Mouse (Mus musculus) right cerebral cortex, postnatal 14 days (tissue): ENCODE results near the gene Hopx.

Source experiments
- DNase-seq: peaks from one replicate; pipeline ENCODE4 v3.0.0; 2022

Gene Hopx

DNA sequence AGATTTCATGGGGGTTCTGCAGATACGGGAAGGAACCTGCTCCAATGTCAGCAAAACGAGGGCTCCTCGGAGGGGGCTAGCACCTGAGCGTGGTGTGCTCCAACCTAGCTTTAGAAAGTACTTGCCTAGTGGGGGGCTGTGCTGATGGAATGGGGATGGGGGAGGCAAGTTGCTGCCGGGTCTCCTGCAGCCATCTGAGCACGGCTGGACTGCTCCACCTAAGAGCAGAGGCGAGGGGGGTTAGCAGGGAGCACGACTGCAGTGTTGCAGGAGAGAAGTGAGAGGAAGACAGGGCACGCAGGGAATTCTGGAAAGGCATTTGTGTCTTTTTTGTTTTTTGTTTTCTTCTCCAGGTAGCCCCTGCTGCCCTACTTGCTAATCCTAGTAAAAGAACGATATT, 54.6 kb downstream of the Hopx start:
- no peak for DNase-seq

DNA sequence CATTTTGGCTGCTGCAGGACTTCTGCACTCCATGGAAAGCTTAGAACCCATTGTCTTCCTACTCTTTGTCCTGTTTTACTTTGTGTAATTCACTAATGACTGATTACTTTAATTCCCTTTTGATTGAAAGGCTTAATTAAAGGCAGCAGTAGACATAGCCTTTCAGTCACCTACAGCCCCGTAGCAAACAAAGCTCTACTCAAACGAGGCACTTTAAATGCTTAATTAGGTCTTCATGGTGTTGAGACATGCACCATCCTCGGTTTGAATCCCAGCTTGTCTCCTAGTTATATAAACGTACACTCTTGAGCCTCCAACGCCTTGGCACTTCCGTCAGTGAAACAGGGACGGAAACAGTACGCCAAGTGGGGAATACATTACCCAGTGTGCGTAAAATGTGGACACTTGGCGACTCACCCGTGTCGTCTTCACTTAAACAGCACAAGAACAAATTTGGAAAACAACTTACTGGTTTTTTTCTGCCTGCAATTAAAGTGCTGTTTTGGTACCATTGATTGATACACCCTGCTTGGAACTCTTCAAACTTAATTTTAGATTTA, 58.0 kb downstream of the Hopx start:
- DNase-seq, result no peak

DNA sequence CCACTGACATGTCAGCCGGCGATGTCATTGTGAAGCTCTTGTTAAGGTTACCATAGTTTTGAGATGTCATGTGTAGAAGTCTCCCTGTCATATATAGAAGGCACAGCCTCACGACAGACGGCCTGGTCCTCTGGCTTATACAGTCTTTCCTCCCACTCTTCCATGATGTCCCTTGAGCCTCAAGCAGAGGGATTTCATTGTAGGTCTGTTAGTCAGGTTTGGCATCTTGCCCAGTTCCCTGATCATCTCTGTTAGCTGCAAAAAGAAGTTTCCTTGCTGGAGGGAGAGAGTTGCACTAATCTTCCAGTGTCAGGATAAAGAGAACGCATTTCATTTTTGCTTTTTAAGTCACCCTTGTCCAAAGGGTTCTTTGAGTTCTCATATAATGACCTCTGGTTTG, 62.3 kb downstream of the Hopx start:
- no peak for DNase-seq

DNA sequence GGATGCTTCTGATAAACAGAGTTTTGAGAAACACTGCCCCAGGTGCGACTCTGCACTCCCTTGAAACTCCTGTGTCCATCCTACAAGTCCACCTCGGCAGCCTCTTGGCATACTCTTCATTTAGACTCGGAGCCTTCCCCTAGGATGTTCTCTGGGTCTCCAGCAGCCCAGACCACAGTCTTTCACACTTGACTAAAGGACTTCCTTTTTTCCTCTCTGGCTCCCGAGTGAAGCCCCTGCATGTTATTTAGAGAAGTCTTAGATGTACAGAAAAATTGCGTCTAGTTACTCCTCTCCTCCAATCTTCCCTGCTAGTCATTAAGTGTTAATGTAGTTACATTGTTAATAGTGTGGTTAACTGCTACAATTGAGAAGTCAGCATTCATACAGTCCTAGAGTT, 70.6 kb downstream of the Hopx start:
- DNase-seq, result no peak

DNA sequence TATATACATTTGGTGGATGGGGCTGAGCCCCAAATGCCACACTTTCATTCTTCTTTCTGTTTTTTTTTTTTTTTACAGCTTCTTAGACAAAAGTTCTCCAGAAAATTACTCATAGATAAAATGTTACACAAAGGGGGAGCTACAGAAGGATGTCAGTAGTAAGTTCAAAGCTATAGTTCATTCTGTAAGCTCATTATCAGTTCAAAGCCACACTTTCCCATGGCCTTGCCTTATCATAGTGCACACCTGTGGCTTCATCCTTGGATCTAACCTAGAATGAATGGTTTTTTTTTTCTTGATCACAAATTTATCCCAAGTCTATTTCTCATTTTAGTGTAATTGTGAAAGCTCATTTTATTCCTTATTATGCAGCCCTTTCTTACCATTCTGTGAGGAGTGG, 75.5 kb downstream of the Hopx start:
- DNase-seq, result no peak

DNA sequence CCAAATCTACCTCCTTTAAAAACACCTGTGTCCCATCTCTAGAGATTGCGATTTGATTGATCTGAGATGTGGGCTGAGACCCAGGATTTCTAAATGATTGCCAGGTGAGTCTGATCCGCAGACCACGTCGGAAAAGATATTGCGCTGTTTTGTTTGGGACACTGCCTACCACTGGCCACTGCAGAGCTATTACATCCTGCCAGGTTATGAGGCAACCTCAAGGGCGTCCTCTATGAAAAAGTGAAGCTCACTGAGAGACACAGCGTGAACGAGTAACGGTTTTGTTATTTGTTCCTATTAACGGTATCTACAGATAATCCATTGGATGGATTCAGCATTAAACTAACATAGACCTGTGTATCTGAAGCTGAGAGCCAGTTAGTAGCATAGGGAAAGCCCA, 76.5 kb downstream of the Hopx start:
- DNase-seq, result no peak
